Mouse (Mus musculus): Measurements from ENCODE around the gene Tsr2. TPM values are rescaled to one million over a fixed set of nuclear protein-coding genes. Genes with fewer than 3 reads are reported as not detected.

Tsr2 gene
- 60.0 and 65.9 TPM in 2 replicates for polyA plus RNA-seq (2012; rRNA removed)

DNA sequence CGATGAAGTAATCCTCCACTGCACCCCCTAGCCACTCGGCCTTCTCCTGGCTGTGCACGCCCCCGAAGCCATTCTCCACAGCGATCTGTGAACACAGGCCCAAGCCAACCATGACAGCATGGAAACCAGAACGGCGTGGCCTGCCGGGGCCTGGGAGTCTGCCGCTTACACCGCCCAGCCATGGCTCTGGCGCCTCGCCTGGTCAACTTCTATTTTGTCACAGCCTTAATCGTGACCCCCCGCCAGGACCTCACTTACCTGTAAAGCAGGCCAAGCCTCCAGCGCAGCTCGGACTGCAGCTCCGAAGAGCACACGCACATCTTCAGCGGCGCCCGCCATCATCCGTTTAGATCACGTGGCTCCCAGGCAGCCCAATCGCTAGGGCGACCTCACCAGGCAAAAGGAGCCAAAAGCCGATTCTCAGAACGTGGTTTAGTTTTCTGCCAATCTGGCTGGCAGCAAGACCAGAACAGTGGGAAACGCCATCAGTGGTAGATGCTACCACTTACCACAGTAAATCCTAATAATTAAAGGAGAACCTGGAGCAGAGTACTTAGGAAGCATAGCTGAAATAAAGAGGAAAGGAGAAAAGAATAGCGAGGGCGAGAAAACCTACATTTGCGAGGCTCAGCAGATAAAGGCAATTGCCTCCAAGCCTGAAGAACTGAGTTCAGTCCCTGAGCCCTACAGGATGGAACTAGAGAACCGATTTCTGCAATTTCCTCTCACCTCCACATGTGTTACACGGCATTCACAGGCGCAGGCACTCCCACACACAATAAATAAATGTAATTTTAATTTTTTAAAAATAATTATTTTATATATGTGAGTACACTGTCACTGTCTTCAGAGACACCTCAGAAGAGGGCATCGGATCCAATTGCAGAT, at the start of gene Tsr2:
Gene Tsr2, minus strand, starts transcription at position 373 of the 888 bp plus-strand sequence.
- Histone ChIP-seq H3K4me1 (ENCODE audit: control insufficient read depth, insufficient read depth, low read length) (no peaks in the 10 kb centered on the region), H3K27ac (ENCODE audit: insufficient read depth, low read length) (no peak within 1 kb of the TSS), H3K4me3 (ENCODE audit: insufficient read depth, low read length) (peak within 1 kb of the TSS; percentile 82)
- TF ChIP-seq CTCF (IDR thresholded peaks at IDR 0.05; ENCODE audit: extremely low read depth, insufficient read depth, low read length) (no peak), POLR2A (IDR thresholded peaks at IDR 0.05; ENCODE audit: extremely low read depth, insufficient read depth, low read length) (peak; percentile 62)

- H3K4me3 ChIP-seq (ENCODE audit: insufficient read depth, low read length): no peak overlapping the region
These were observed 36.4 kb upstream of the Tsr2 start for GRCm38 (mm10) chrX:151132785-151133184.

GRCm38 (mm10) chrX:151130493-151130892, 34.1 kb upstream of the Tsr2 start:
- H3K27ac ChIP-seq (ENCODE audit: insufficient read depth, low read length): no peak overlapping the region
- TF ChIP-seq CTCF (IDR thresholded peaks at IDR 0.05; ENCODE audit: extremely low read depth, insufficient read depth, low read length) (no peak), POLR2A (IDR thresholded peaks at IDR 0.05; ENCODE audit: extremely low read depth, insufficient read depth, low read length) (no peak)
- no peak overlapping the region for H3K4me3 ChIP-seq (ENCODE audit: insufficient read depth, low read length)
- H3K4me1 ChIP-seq (ENCODE audit: control insufficient read depth, insufficient read depth, low read length): no peaks in the 10 kb centered on the region

More at GRCm38 (mm10) chrX:151132785-151133184, 36.4 kb upstream of the Tsr2 start:
- TF ChIP-seq POLR2A (IDR thresholded peaks at IDR 0.05; ENCODE audit: extremely low read depth, insufficient read depth, low read length): no peak
- 0 out of 2 replicates have a peak, but pooled peaks have one; percentile 6 for TF ChIP-seq CTCF (IDR thresholded peaks at IDR 0.05; ENCODE audit: extremely low read depth, insufficient read depth, low read length)
- Histone ChIP-seq H3K4me1 (ENCODE audit: control insufficient read depth, insufficient read depth, low read length) (no peaks in the 10 kb centered on the region), H3K27ac (ENCODE audit: insufficient read depth, low read length) (no peak overlapping the region)

- no peak for TF ChIP-seq CTCF (IDR thresholded peaks at IDR 0.05; ENCODE audit: extremely low read depth, insufficient read depth, low read length)
- no peak for TF ChIP-seq POLR2A (IDR thresholded peaks at IDR 0.05; ENCODE audit: extremely low read depth, insufficient read depth, low read length)
- H3K4me1 ChIP-seq (ENCODE audit: control insufficient read depth, insufficient read depth, low read length): no peaks in the 10 kb centered on the region
- no peak overlapping the region for H3K4me3 ChIP-seq (ENCODE audit: insufficient read depth, low read length)
- no peak overlapping the region for H3K27ac ChIP-seq (ENCODE audit: insufficient read depth, low read length)
These were observed 27.6 kb upstream of the Tsr2 start for GRCm38 (mm10) chrX:151123933-151124332.

GRCm38 (mm10) chrX:151117432-151117831, 21.1 kb upstream of the Tsr2 start:
- TF ChIP-seq CTCF (IDR thresholded peaks at IDR 0.05; ENCODE audit: extremely low read depth, insufficient read depth, low read length) (peak; percentile 33), POLR2A (IDR thresholded peaks at IDR 0.05; ENCODE audit: extremely low read depth, insufficient read depth, low read length) (no peak)
- Histone ChIP-seq H3K4me1 (ENCODE audit: control insufficient read depth, insufficient read depth, low read length) (no peaks in the 10 kb centered on the region), H3K4me3 (ENCODE audit: insufficient read depth, low read length) (no peak overlapping the region), H3K27ac (ENCODE audit: insufficient read depth, low read length) (no peak overlapping the region)

GRCm38 (mm10) chrX:151116795-151117194, 20.5 kb upstream of the Tsr2 start:
- Histone ChIP-seq H3K4me3 (ENCODE audit: insufficient read depth, low read length) (no peak overlapping the region), H3K4me1 (ENCODE audit: control insufficient read depth, insufficient read depth, low read length) (no peaks in the 10 kb centered on the region), H3K27ac (ENCODE audit: insufficient read depth, low read length) (no peak overlapping the region)
- peak; percentile 51 for TF ChIP-seq CTCF (IDR thresholded peaks at IDR 0.05; ENCODE audit: extremely low read depth, insufficient read depth, low read length)
- no peak for TF ChIP-seq POLR2A (IDR thresholded peaks at IDR 0.05; ENCODE audit: extremely low read depth, insufficient read depth, low read length)

DNA sequence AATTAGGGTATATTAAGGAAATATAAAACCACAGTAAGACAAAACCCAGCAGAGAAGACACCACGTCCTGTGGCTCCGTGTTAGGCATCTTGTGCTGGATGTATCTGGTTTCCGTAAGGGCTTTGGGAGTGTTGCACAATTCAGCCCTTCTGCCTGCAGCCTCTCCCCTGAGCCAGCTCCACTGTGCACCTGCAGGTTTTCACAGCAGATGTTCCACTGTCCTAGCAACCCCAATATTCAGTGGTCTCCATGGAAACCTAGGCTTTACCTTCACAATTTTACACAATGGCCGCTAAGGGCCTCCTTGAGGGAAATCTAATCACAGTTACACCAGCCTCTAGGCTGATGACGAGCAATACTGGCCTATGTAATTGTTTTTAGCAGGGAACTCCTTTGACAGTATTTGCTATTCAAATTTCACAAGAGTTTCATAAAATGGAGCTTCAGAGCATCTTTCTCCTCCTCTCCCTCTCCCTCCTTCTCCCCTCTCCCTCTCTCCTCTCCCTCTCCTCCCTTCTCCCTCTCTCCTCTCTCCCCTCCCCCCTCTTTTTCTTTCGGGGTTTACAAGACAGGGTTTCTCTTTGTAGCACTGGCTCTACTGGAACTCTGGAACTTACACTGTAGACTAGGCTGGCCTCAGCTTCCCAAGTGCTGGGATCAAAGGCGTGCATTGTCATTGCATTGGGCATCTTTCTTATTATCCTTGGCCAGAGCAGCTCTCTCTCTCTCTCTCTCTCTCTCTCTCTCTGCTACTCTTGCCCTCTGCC, 11.1 kb upstream of the Tsr2 start:
- Histone ChIP-seq H3K4me1 (ENCODE audit: control insufficient read depth, insufficient read depth, low read length) (no peaks in the 10 kb centered on the region), H3K27ac (ENCODE audit: insufficient read depth, low read length) (no peak overlapping the region), H3K4me3 (ENCODE audit: insufficient read depth, low read length) (no peak overlapping the region)
- TF ChIP-seq CTCF (IDR thresholded peaks at IDR 0.05; ENCODE audit: extremely low read depth, insufficient read depth, low read length): no peak
- TF ChIP-seq POLR2A (IDR thresholded peaks at IDR 0.05; ENCODE audit: extremely low read depth, insufficient read depth, low read length): no peak

- peaks cover 3% of the 10 kb centered on the region for H3K4me1 ChIP-seq (ENCODE audit: control insufficient read depth, insufficient read depth, low read length)
- TF ChIP-seq CTCF (IDR thresholded peaks at IDR 0.05; ENCODE audit: extremely low read depth, insufficient read depth, low read length): no peak
- TF ChIP-seq POLR2A (IDR thresholded peaks at IDR 0.05; ENCODE audit: extremely low read depth, insufficient read depth, low read length): no peak
- H3K27ac ChIP-seq (ENCODE audit: insufficient read depth, low read length): no peak overlapping the region
- H3K4me3 ChIP-seq (ENCODE audit: insufficient read depth, low read length): no peak overlapping the region
These were observed 8.9 kb downstream of the Tsr2 start for GRCm38 (mm10) chrX:151087418-151087817.

GRCm38 (mm10) chrX:151085599-151085998, 10.7 kb downstream of the Tsr2 start:
- H3K4me3 ChIP-seq (ENCODE audit: insufficient read depth, low read length): no peak overlapping the region
- no peak overlapping the region for H3K27ac ChIP-seq (ENCODE audit: insufficient read depth, low read length)
- TF ChIP-seq CTCF (IDR thresholded peaks at IDR 0.05; ENCODE audit: extremely low read depth, insufficient read depth, low read length): no peak
- no peak for TF ChIP-seq POLR2A (IDR thresholded peaks at IDR 0.05; ENCODE audit: extremely low read depth, insufficient read depth, low read length)

More at GRCm38 (mm10) chrX:151085599-151085998, 10.7 kb downstream of the Tsr2 start:
- H3K4me1 ChIP-seq (ENCODE audit: control insufficient read depth, insufficient read depth, low read length): peaks cover 3% of the 10 kb centered on the region

Data from cortical plate, adult 2 months (tissue).